Mouse (Mus musculus) forebrain, embryonic 11.5 days (tissue): ENCODE data around the gene Cdc20. TPM values are rescaled to one million over a fixed set of nuclear protein-coding genes. Genes with fewer than 3 reads are reported as not detected.

Experiments
- ATAC-seq: fragments of 200-750 bp; cut with Nextera tagmentation; replicated peaks from 2 replicates; pipeline ENCODE4 v1.8.0; 2017; ENCODE audit warnings: moderate TSS enrichment; ENCODE audit not compliant: low FRiP score
- DNase-seq: peaks from one replicate; pipeline ENCODE4 v3.0.0-alpha.2; 2017; ENCODE audit warnings: low spot score
- H3K27ac ChIP-seq: fragments of 300-500 bp; sonication (generic); 2 replicates; pipeline ENCODE4 v1.5.1; 2014; ENCODE audit warnings: low read depth, low read length
- H3K27me3 ChIP-seq: fragments of 300-500 bp; sonication (generic); 2 replicates; pipeline ENCODE4 v1.6.1; 2014; ENCODE audit warnings: mild to moderate bottlenecking, low read length, mixed read lengths; ENCODE audit not compliant: control insufficient read depth, insufficient read depth
- H3K36me3 ChIP-seq: fragments of 300-500 bp; sonication (generic); 2 replicates; pipeline ENCODE4 v1.6.1; 2014; ENCODE audit warnings: mild to moderate bottlenecking, low read length, moderate library complexity, mixed read lengths; ENCODE audit not compliant: control insufficient read depth, insufficient read depth
- H3K4me1 ChIP-seq: fragments of 300-500 bp; sonication (generic); replicated peaks from 2 replicates; pipeline ENCODE4 v1.6.1; 2014; ENCODE audit warnings: low read length, mixed read lengths; ENCODE audit not compliant: control insufficient read depth, insufficient read depth
- H3K4me2 ChIP-seq: fragments of 300-500 bp; sonication (generic); 2 replicates; pipeline ENCODE4 v1.6.1; 2014; ENCODE audit warnings: low read depth, mild to moderate bottlenecking, low read length, moderate library complexity, mixed read lengths; ENCODE audit not compliant: severe bottlenecking
- H3K4me3 ChIP-seq: fragments of 300-500 bp; sonication (generic); 2 replicates; pipeline ENCODE4 v1.5.1; 2014; ENCODE audit warnings: low read depth, low read length
- H3K9ac ChIP-seq: fragments of 300-500 bp; sonication (generic); 2 replicates; pipeline ENCODE4 v1.6.1; 2014; ENCODE audit warnings: low read length
- H3K9me3 ChIP-seq: fragments of 300-500 bp; sonication (generic); 2 replicates; pipeline ENCODE4 v1.6.1; 2016; ENCODE audit warnings: low read length, mixed read lengths; ENCODE audit not compliant: control insufficient read depth
- WGBS: fragments of 180-500 bp; shearing (Covaris S2); extraction: QIAGEN DNeasy Blood & Tissue Kit; methylation state at CpG from one replicate; pipeline ENCODE4 v1.1.7; 2014; 5-methylcytosine and 5-hydroxymethylcytosine counted together
- polyA plus RNA-seq: library from polyadenylated mRNA; unstranded; fragments of >200 nt; fragmentation: Nextera tagmentation; extraction: Ambion mirVana; gene quantifications from 2 replicates; pipeline ENCODE4 v1.2.1, GENCODE M21; 2014

Cdc20 gene
- polyA plus RNA-seq, result 369 and 385 TPM in 2 replicates

GRCm38 (mm10) chr4:118436820-118437603, at the start of gene Cdc20:
Cdc20 (minus strand) TSS chr4:118437352.
- Histone ChIP-seq H3K4me1 (peaks cover 15% of the 10 kb centered on the region), H3K4me2 (peak within 1 kb of the TSS; percentile 87), H3K9me3 (no peaks in the 10 kb centered on the region), H3K27me3 (no peaks in the 10 kb centered on the region), H3K4me3 (peak within 1 kb of the TSS; percentile 75), H3K36me3 (peaks cover 7% of the 10 kb centered on the region), H3K27ac (peak within 1 kb of the TSS; percentile 83), H3K9ac (peak within 1 kb of the TSS; percentile 90)
- under 1% methylated on average over 67 of the region's 67 CpGs for WGBS
- peak; percentile 96 for ATAC-seq
- peak; percentile 93 for DNase-seq

DNA sequence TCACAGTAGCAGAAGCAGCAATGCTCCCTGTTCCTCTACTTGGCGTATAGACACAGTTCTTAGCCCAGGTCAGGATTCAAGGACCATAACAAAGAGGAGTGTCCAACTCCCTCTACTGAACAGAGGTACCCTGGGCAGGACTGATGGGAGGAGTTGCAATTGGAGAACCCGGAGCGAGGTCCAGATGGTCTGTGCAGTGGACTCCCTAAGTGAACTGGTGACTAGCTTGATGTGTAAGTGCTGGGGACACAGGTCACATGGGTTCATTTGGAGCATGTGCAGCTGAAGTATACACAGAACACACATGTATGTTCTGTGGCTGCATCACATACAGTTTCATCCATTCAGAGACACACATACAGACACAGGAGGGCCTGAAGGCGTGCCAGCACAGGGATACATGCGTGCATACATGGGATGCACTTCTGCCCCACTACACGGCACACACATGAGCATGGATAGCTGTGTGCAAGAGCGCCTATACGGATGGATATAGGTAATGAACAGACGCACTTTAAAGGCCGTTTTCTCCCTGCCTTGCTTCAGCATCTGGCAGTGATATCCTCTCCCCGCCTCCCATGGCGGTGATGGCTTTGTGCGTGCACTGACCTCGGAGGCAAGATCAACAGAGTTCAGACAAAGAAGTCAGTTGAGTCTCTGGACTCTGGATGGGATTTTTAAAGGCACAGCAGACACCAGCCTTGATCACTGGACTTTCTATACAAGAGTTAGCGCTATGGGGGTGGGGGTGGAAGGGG, 39.8 kb upstream of the Cdc20 start:
- 43% methylated on average over 15 of the region's 15 CpGs for WGBS
- ATAC-seq (no peak), DNase-seq (no peak)
- Histone ChIP-seq H3K27me3 (no peaks in the 10 kb centered on the region), H3K4me1 (no peaks in the 10 kb centered on the region), H3K4me3 (no peak overlapping the region), H3K9me3 (no peaks in the 10 kb centered on the region), H3K36me3 (no peaks in the 10 kb centered on the region), H3K27ac (no peak overlapping the region), H3K4me2 (no peak overlapping the region), H3K9ac (no peak overlapping the region)

DNA sequence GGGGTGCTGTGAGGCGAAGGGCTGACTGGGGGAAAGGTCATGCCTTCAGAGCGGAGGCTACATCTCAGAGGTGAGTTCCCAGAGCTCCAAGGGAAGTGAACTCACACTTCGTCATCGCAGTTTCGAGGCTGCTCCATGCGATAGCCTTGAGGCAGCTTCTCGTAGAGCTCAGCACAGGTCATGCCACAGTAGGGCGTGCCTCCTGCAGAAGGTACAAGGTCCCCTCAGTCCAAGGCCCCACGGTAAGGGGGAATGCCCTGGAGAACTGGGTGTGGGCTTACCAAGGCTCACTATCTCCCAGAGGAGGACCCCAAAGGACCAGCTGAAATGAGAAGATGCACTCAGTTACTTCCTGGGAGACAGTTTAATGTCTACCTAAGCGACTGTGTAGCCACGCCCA, 35.5 kb upstream of the Cdc20 start:
- Histone ChIP-seq H3K36me3 (no peaks in the 10 kb centered on the region), H3K4me3 (no peak overlapping the region), H3K9ac (no peak overlapping the region), H3K27ac (no peak overlapping the region), H3K9me3 (no peaks in the 10 kb centered on the region), H3K4me1 (no peaks in the 10 kb centered on the region), H3K4me2 (no peak overlapping the region), H3K27me3 (no peaks in the 10 kb centered on the region)
- WGBS, result 90% methylated on average over 11 of the region's 11 CpGs
- no peak for DNase-seq
- no peak for ATAC-seq

DNA sequence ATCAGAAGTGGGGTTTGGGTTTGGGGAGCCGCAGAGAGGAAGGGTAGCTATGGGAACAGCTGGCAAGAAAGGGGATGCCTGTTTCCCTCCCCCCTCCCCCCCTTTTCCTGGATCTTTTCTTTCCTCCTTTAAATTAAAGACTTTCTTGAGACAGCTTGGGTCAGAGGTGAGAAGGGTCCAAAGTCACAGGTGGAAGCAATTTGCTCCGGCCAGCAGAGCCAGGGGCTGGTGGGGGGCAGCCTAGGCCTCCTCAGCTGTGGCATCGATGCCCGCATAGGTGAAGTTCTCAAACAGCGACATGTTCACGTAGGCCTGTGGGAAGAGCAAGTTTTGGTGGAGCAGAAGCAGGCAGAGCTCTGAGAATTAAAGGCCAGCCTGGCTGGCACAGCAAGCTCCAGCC, 34.1 kb upstream of the Cdc20 start:
- Histone ChIP-seq H3K4me1 (no peaks in the 10 kb centered on the region), H3K27me3 (no peaks in the 10 kb centered on the region), H3K4me3 (no peak overlapping the region), H3K9ac (no peak overlapping the region), H3K36me3 (no peaks in the 10 kb centered on the region), H3K27ac (no peak overlapping the region), H3K4me2 (no peak overlapping the region), H3K9me3 (no peaks in the 10 kb centered on the region)
- WGBS, result 80% methylated on average over 6 of the region's 6 CpGs
- DNase-seq (no peak), ATAC-seq (no peak)

GRCm38 (mm10) chr4:118465697-118466163, 28.6 kb upstream of the Cdc20 start:
- Histone ChIP-seq H3K27ac (no peak overlapping the region), H3K9ac (no peak overlapping the region), H3K27me3 (no peaks in the 10 kb centered on the region), H3K36me3 (no peaks in the 10 kb centered on the region), H3K4me1 (no peaks in the 10 kb centered on the region), H3K4me3 (no peak overlapping the region), H3K9me3 (no peaks in the 10 kb centered on the region), H3K4me2 (no peak overlapping the region)
- DNase-seq, result no peak
- 63% methylated on average over 11 of the region's 11 CpGs for WGBS
- ATAC-seq, result no peak

GRCm38 (mm10) chr4:118464956-118465355, 27.8 kb upstream of the Cdc20 start:
- no peaks in the 10 kb centered on the region for H3K9me3 ChIP-seq
- H3K36me3 ChIP-seq, result no peaks in the 10 kb centered on the region
- H3K9ac ChIP-seq, result no peak overlapping the region
- no peak overlapping the region for H3K4me3 ChIP-seq
- WGBS, result 91% methylated on average over 3 of the region's 3 CpGs
- H3K27ac ChIP-seq, result no peak overlapping the region
- H3K4me2 ChIP-seq, result no peak overlapping the region
- H3K4me1 ChIP-seq, result no peaks in the 10 kb centered on the region
- DNase-seq, result no peak
- no peaks in the 10 kb centered on the region for H3K27me3 ChIP-seq
- no peak for ATAC-seq

- ATAC-seq, result no peak
- no peak for DNase-seq
- Histone ChIP-seq H3K27me3 (no peaks in the 10 kb centered on the region), H3K36me3 (no peaks in the 10 kb centered on the region), H3K4me1 (no peaks in the 10 kb centered on the region), H3K9ac (no peak within 1 kb of the TSS), H3K4me2 (no peak within 1 kb of the TSS), H3K27ac (no peak within 1 kb of the TSS), H3K9me3 (no peaks in the 10 kb centered on the region), H3K4me3 (no peak within 1 kb of the TSS)
- 76% methylated on average over 9 of the region's 9 CpGs for WGBS
These were observed 20.3 kb upstream of the Cdc20 start, which contains the start of gene Mpl for GRCm38 (mm10) chr4:118457345-118457975. Mpl (minus strand) TSS chr4:118457513.

- Histone ChIP-seq H3K4me3 (peak overlapping the region; percentile 33), H3K9me3 (no peaks in the 10 kb centered on the region), H3K27me3 (no peaks in the 10 kb centered on the region; the same call in 1 of the 2 replicates), H3K9ac (peak overlapping the region; percentile 53), H3K4me2 (peak overlapping the region; percentile 76), H3K4me1 (peaks cover 5% of the 10 kb centered on the region; the same call in 1 of the 2 replicates), H3K27ac (no peak overlapping the region), H3K36me3 (no peaks in the 10 kb centered on the region)
- DNase-seq, result no peak
- ATAC-seq, result peak; percentile 7; the same call in 1 of the 2 replicates
- 17% methylated on average over 24 of the region's 24 CpGs for WGBS
These were observed 9.4 kb upstream of the Cdc20 start for GRCm38 (mm10) chr4:118446415-118447153.
